Mouse (Mus musculus): ENCODE measurements around the gene Uba3. TPM values are rescaled to one million over a fixed set of nuclear protein-coding genes. Genes with fewer than 3 reads are reported as not detected.

Uba3 gene
- 84.3 and 87.1 TPM in 2 replicates for polyA plus RNA-seq (2016; fragmentation: Nextera tagmentation; extraction: Ambion mirVana)

DNA sequence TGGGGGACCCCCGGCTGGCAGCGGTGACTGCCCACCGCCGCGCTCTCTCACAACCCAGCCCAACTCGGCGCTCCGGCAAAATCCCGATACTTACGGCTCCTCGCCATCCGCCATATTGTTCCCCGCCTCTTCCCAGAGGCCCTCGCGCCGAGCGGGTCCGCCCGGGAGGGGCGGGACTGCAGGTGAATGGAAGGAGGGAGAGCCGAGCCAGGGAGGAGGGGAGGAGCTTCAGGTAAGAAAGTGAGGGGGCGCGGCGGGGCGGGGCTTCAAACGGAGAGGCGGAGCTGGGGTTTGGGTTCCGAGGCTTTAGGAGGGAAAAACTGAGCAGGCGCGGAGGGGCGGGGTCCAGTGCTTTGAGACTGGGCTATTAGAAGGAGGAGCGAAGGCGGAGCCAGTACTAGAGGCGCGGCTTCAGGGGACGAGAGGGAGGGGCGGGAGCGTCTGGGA, at the start of gene Uba3:
Gene Uba3 (minus strand): TSS at position 209 of the 447 bp plus-strand sequence.
- Histone ChIP-seq H3K4me3 (peak within 1 kb of the TSS; percentile 90), H3K9me3 (no peaks in the 10 kb centered on the region), H3K27me3 (ENCODE audit: poor library complexity, severe bottlenecking) (no peaks in the 10 kb centered on the region), H3K4me1 (peaks cover 40% of the 10 kb centered on the region), H3K27ac (peak within 1 kb of the TSS; percentile 98), H3K36me3 (replicated peaks) (peaks cover 8% of the 10 kb centered on the region)
- WGBS, result under 1% methylated on average over 38 of the region's 38 CpGs
- peak; percentile 100 for DNase-seq (ENCODE audit: extremely low spot score, low spot score)

DNA sequence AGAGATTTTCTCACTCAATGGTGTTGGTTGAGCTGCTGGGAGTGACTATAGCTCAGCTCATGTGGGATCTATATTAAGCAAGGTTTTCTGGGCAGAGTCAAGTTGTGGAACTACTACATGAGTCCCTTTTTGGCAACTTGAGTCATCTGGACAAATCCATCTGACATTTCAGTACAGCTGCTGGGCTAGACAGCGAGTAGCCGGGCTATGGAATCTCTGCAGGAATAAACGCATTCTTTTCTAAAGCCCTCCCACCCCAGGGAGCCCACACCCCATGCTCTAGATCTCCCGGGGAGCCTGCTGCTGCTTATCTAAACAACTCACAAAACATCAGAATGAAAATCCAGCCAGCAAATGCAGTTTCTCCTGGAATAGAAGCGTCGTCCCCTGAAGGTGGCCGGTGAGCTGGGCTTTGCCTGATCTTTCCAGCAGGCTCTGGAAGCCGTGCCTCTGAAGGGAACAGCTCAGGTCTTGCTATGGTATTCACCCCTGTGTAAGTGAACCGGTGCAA, 47.3 kb upstream of the Uba3 start, which contains the start of gene Lmod3:
Gene Lmod3 (minus strand): TSS at position 49 of the 511 bp plus-strand sequence.
- H3K36me3 ChIP-seq (replicated peaks), result no peaks in the 10 kb centered on the region
- no peak for DNase-seq (ENCODE audit: extremely low spot score, low spot score)
- H3K9me3 ChIP-seq, result no peaks in the 10 kb centered on the region
- no peaks in the 10 kb centered on the region for H3K27me3 ChIP-seq (ENCODE audit: poor library complexity, severe bottlenecking)
- 36% methylated on average over 9 of the region's 9 CpGs for WGBS
- H3K4me1 ChIP-seq, result no peaks in the 10 kb centered on the region
- no peak within 1 kb of the TSS for H3K4me3 ChIP-seq
- H3K27ac ChIP-seq, result no peak within 1 kb of the TSS

DNA sequence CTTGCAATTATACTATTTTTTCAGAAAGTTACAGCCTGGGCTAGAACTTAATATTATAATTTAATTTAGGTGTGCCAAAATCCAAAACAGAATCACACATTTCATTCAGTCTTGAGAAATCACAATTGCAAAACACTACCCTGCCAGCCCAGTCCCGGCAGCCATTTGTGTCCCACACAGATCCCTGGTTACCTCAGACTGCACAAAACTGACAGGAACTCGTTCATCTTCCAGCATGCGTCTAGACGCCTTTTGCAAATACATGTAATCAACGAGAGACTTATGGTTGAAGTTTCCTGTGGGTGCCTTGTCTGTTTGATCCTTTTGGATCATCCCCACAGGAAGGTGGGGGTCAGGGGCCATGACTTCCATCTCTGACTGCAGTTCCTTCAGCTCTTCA, 46.6 kb upstream of the Uba3 start:
- 81% methylated on average over 5 of the region's 5 CpGs for WGBS
- DNase-seq (ENCODE audit: extremely low spot score, low spot score), result no peak
- H3K36me3 ChIP-seq (replicated peaks), result no peaks in the 10 kb centered on the region
- H3K27ac ChIP-seq, result no peak overlapping the region
- no peaks in the 10 kb centered on the region for H3K4me1 ChIP-seq
- H3K27me3 ChIP-seq (ENCODE audit: poor library complexity, severe bottlenecking), result no peaks in the 10 kb centered on the region
- no peaks in the 10 kb centered on the region for H3K9me3 ChIP-seq
- H3K4me3 ChIP-seq, result no peak overlapping the region

DNA sequence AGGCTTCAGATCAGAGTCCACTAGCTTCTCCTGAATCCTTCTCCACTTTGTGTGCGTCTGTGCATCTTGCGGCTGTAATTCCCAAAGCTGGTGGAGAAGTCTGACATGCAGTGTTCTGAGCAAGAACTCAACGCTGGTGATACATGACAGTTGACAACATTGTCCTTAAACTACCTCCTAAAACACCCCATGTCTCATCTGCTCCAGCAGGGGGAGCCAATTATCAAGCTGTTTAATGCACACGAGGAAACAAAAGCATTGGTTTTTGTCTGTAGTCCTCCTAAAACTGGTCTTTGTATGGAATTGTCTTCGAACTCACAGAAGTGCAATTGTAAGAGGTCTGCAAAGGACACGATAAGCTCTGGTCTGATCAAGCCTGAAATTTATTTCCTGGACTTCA, 45.5 kb upstream of the Uba3 start:
- Histone ChIP-seq H3K4me3 (no peak overlapping the region), H3K27ac (no peak overlapping the region), H3K9me3 (no peaks in the 10 kb centered on the region), H3K4me1 (no peaks in the 10 kb centered on the region), H3K36me3 (replicated peaks) (no peaks in the 10 kb centered on the region), H3K27me3 (ENCODE audit: poor library complexity, severe bottlenecking) (no peaks in the 10 kb centered on the region)
- WGBS, result 57% methylated on average over 6 of the region's 6 CpGs
- peak; percentile 24 for DNase-seq (ENCODE audit: extremely low spot score, low spot score)

DNA sequence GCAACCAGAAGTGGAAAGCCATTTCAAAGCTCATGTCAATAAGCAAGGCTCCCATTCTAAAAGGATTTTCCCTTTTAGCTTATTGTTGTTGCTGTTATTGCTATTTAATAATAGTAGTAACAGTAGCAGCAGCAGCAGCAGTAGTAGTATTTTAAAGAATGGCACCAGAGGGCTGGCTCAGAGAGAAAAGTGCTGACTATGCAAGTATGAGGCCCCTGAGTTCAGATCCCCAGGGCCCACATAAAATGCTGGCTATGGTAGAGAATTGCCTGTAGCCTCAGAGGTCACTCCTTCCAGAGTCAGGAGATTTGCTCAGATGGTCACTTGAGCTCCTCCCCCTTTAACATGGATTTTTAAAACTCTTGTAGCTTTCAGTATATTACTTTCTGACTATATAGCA, 39.8 kb upstream of the Uba3 start:
- H3K4me3 ChIP-seq, result no peak overlapping the region
- H3K4me1 ChIP-seq, result no peaks in the 10 kb centered on the region
- no peaks in the 10 kb centered on the region for H3K36me3 ChIP-seq (replicated peaks)
- no peaks in the 10 kb centered on the region for H3K9me3 ChIP-seq
- no peaks in the 10 kb centered on the region for H3K27me3 ChIP-seq (ENCODE audit: poor library complexity, severe bottlenecking)
- H3K27ac ChIP-seq, result no peak overlapping the region
- no peak for DNase-seq (ENCODE audit: extremely low spot score, low spot score)

DNA sequence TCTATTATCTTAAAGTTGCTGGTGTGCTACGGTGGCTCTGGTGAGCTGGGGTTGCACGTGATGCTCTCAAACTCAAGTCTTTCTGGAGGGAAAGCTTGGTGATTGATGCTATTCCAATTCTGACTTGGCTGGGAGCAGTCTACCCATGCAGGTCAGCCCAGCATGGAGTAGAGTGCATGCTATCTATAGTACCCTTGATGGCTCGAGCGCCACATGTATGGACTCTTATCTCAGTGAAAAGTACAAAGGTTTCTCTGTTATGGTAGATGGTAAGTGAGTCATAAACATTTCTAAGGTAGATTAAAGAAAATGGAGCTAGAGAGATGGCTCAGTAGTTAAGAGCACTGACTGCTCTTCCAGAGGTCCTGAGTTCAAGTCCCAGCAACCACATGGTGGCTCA, 37.1 kb upstream of the Uba3 start:
- no peaks in the 10 kb centered on the region for H3K27me3 ChIP-seq (ENCODE audit: poor library complexity, severe bottlenecking)
- no peaks in the 10 kb centered on the region for H3K4me1 ChIP-seq
- peaks cover 5% of the 10 kb centered on the region; the same call in 1 of the 2 replicates for H3K9me3 ChIP-seq
- no peak overlapping the region for H3K4me3 ChIP-seq
- no peak for DNase-seq (ENCODE audit: extremely low spot score, low spot score)
- WGBS, result 91% methylated on average over 4 of the region's 4 CpGs
- no peak overlapping the region for H3K27ac ChIP-seq
- H3K36me3 ChIP-seq (replicated peaks), result no peaks in the 10 kb centered on the region

DNA sequence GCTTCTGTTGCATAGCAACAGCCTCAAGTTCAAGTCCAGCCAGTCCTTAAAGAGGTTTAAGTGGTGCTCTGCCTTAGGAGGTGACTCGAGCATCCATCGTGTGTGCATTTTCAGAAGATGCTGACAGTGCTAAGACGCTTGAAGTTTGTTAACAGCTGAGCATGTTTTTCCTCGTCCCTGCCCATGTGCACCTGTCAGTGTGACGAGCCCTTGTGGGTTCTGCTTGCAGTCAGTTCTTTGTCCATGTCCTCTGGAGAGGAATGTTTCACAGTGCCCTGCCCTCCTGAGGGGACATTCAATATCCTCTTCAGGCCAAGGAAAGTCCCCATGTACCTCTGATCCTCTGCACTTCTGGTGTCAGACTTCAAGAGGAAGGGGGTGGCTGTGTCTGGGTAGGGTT, 34.6 kb upstream of the Uba3 start:
- Histone ChIP-seq H3K36me3 (replicated peaks) (peaks cover 3% of the 10 kb centered on the region; the same call in 1 of the 2 replicates), H3K27me3 (ENCODE audit: poor library complexity, severe bottlenecking) (no peaks in the 10 kb centered on the region), H3K4me1 (no peaks in the 10 kb centered on the region), H3K4me3 (no peak overlapping the region), H3K27ac (no peak overlapping the region), H3K9me3 (peaks cover 5% of the 10 kb centered on the region; the same call in 1 of the 2 replicates)
- WGBS, result 83% methylated on average over 5 of the region's 5 CpGs
- DNase-seq (ENCODE audit: extremely low spot score, low spot score), result no peak

DNA sequence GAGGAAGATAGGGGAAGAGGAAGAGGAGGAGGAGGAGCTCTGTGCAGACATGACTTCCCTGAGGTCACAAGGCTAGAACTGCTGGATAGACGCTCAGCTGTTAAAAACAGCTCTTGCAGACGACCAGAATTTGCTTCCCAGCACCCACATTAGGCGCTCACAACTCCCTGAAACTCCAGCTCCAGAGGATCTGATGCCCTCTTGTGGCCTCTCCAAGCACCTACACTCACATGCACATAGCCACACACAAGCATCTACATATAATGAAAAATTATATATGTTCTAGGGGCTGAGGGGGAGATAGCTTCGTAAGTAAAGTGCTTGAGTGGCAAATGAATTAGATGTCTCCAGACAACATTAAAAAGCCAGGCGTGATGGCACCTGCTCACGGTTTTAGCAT, 33.9 kb upstream of the Uba3 start:
- peaks cover 5% of the 10 kb centered on the region; the same call in 1 of the 2 replicates for H3K9me3 ChIP-seq
- H3K4me3 ChIP-seq, result no peak overlapping the region
- no peak for DNase-seq (ENCODE audit: extremely low spot score, low spot score)
- H3K4me1 ChIP-seq, result no peaks in the 10 kb centered on the region
- peaks cover 7% of the 10 kb centered on the region; the same call in 1 of the 2 replicates for H3K36me3 ChIP-seq (replicated peaks)
- no peak overlapping the region for H3K27ac ChIP-seq
- 93% methylated on average over 6 of the region's 6 CpGs for WGBS
- H3K27me3 ChIP-seq (ENCODE audit: poor library complexity, severe bottlenecking), result no peaks in the 10 kb centered on the region

DNA sequence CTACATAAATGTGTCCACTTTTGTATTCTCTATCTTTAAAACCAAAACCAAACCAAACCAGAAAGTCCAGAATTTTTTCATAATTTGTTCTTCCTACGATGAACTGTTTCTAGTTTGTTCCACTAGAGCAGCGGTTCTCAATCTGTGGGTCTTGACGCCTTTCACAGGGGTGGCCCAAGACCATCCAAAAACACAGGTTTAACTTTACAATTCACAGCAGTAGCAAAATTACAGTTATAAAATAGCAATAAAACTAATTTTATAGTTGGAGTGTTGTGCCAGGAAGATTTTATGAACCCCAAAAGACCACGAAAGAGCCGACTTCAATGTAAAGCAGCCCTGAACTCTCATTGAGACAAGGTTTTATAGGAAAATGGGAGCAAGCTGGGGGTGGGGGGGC, 30.6 kb upstream of the Uba3 start:
- Histone ChIP-seq H3K4me3 (no peak overlapping the region), H3K36me3 (replicated peaks) (peaks cover 20% of the 10 kb centered on the region), H3K4me1 (no peaks in the 10 kb centered on the region), H3K27me3 (ENCODE audit: poor library complexity, severe bottlenecking) (no peaks in the 10 kb centered on the region), H3K9me3 (peaks cover 5% of the 10 kb centered on the region; the same call in 1 of the 2 replicates), H3K27ac (no peak overlapping the region)
- DNase-seq (ENCODE audit: extremely low spot score, low spot score), result no peak
- WGBS, result 96% methylated on average over 5 of the region's 5 CpGs

DNA sequence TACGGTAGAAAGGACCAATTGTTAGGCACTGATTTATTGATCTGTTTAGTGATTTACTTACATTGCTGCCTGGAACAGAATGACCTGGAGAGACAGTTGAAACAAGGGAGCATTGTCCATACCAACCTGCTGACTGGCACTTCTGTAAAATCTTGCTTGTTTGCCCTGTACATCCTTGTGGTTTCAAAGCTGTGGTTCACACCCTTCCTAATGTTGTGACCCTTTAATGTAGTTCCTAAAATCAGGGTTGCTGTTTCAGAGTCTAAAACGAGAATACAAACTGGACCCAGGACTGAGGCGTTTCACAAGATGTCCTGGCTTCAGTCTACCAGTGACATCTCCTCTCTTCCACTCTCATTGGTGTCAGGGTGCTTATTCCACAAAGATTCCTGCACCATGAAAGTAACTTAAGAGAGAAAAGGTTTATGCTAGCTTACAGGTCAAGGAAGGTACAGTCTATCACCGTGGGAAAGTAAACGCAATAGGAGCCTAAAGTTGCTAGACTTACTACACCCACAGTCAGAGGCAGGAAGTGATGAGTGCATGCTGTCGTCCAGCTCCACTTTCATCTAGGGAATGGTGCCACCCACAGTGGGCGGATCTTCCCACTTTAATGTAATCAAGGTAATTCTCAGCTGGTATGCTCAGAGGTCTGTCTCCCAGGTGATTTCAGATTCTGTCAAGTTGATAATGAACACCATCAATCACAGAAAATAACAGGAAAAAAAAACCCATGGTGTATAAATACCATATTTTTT, 29.6 kb upstream of the Uba3 start:
- no peak overlapping the region for H3K4me3 ChIP-seq
- no peak for DNase-seq (ENCODE audit: extremely low spot score, low spot score)
- peaks cover 5% of the 10 kb centered on the region; the same call in 1 of the 2 replicates for H3K9me3 ChIP-seq
- WGBS, result 93% methylated on average over 7 of the region's 7 CpGs
- no peaks in the 10 kb centered on the region for H3K4me1 ChIP-seq
- no peaks in the 10 kb centered on the region for H3K27me3 ChIP-seq (ENCODE audit: poor library complexity, severe bottlenecking)
- no peak overlapping the region for H3K27ac ChIP-seq
- peaks cover 28% of the 10 kb centered on the region for H3K36me3 ChIP-seq (replicated peaks)

DNA sequence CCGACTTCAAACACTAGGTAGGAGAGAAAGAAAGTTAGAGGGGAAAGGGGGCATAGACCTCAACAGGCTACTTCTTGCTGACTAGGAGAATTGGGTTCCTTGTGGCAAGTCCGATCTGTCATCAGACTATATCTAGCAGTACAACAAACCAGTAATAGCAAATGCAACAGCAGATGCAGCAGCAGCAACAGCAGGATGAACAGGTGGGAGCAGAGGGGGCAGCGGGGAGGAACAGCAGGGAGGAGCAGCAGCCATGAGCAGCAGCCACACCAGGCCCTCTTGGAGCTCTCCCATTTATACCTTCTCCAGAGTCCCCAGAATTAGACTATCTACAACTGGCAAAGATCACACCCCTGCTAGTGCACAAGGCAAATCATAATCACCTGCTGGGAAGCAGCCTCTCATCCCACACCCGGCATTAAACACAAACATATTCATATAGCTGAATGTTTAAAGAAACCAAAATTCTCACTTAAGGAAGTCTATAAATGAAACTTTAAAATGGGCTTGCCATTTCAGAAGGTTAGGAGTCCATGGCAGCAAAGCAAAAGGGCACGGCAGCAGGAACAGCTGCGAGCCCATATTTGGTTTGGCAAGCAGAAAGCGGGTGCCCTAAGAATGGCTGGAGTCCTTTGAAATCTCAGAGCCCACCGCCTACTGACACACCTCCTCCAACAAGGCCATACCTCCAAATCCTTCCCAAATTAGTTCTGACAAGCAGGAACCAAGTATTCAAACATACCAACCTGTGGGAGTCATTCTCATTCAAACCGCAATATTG, 21.8 kb upstream of the Uba3 start:
- Histone ChIP-seq H3K27me3 (ENCODE audit: poor library complexity, severe bottlenecking) (no peaks in the 10 kb centered on the region), H3K27ac (no peak overlapping the region), H3K9me3 (no peaks in the 10 kb centered on the region), H3K4me1 (peaks cover 18% of the 10 kb centered on the region), H3K4me3 (no peak overlapping the region), H3K36me3 (replicated peaks) (peaks cover 20% of the 10 kb centered on the region)
- WGBS, result 94% methylated on average over 9 of the region's 9 CpGs
- DNase-seq (ENCODE audit: extremely low spot score, low spot score), result no peak

DNA sequence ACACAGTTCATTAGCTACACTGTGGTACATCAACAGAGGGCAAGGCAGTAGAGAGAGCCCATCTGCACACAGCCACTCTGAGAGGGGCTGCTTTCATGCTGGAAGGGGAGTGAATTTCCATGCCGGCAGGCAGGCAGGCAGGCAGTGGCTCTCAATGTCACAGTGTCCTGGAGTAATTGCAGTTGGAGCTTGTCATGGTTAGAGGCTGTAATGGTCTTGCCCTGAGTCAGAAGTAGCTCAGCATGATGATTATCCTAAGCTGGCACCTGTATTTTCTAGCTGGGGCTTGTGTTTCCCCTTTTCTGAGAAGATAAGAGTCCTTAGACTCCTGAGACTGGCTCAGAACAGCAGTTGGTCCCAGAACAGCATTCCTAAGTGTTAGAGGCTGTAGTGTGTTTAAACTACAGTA, 20.6 kb upstream of the Uba3 start:
- H3K27ac ChIP-seq, result 0 out of 2 replicates have a peak overlapping the region, but pooled peaks have one; percentile 8
- H3K36me3 ChIP-seq (replicated peaks), result peaks cover 16% of the 10 kb centered on the region
- H3K4me3 ChIP-seq, result no peak overlapping the region
- 32% methylated on average over 1 of the region's 1 CpGs for WGBS
- no peaks in the 10 kb centered on the region for H3K27me3 ChIP-seq (ENCODE audit: poor library complexity, severe bottlenecking)
- DNase-seq (ENCODE audit: extremely low spot score, low spot score), result no peak
- no peaks in the 10 kb centered on the region for H3K9me3 ChIP-seq
- H3K4me1 ChIP-seq, result peaks cover 30% of the 10 kb centered on the region

DNA sequence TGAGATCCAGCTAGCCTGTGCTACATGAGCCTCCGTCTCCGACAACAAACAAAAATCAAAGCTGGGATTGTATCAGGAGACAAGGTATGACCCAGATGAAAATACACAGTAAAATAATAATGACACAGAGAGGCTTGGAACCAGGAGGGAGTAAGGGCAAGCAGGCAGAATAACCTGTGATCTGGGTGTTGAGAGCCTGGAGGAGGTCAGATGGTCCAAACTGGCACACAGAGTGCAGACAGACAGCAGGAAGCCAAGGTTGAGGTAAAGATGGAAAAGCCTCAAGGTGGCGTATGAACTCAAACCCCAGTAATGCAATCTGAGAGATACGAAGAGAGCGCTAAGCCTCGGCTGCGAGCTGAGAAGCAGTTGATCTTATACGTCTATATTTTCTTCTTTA, 19.1 kb upstream of the Uba3 start:
- 94% methylated on average over 8 of the region's 8 CpGs for WGBS
- Histone ChIP-seq H3K4me1 (peaks cover 35% of the 10 kb centered on the region), H3K27me3 (ENCODE audit: poor library complexity, severe bottlenecking) (no peaks in the 10 kb centered on the region), H3K36me3 (replicated peaks) (peaks cover 3% of the 10 kb centered on the region), H3K4me3 (no peak overlapping the region), H3K27ac (no peak overlapping the region), H3K9me3 (no peaks in the 10 kb centered on the region)
- no peak for DNase-seq (ENCODE audit: extremely low spot score, low spot score)

All from forebrain, embryonic 10.5 days (tissue).